Mouse (Mus musculus) intestine, postnatal 0 days (tissue): Measurements from ENCODE around the gene Dscaml1. TPM values are rescaled to one million over a fixed set of nuclear protein-coding genes. Genes with fewer than 3 reads are reported as not detected.

ENCODE experiments used
- ATAC-seq: fragments of 200-750 bp; cut with Nextera tagmentation; 2 replicates; pipeline ENCODE4 v1.8.0; 2017; ENCODE audit warnings: mild to moderate bottlenecking, moderate TSS enrichment, moderate library complexity
- H3K27ac ChIP-seq: fragments of 300-500 bp; sonication (generic); 2 replicates; pipeline ENCODE4 v1.5.1; 2014; ENCODE audit warnings: mild to moderate bottlenecking, low read depth, low read length, moderate library complexity
- H3K27me3 ChIP-seq: fragments of 300-500 bp; sonication (generic); replicated peaks from 2 replicates; pipeline ENCODE4 v1.6.1; 2014; ENCODE audit warnings: low read length, mixed read lengths; ENCODE audit not compliant: control insufficient read depth, insufficient read depth
- H3K36me3 ChIP-seq: fragments of 300-500 bp; sonication (generic); 2 replicates; pipeline ENCODE4 v1.6.1; 2014; ENCODE audit warnings: mild to moderate bottlenecking, moderate library complexity; ENCODE audit not compliant: control insufficient read depth, insufficient read depth
- H3K4me1 ChIP-seq: fragments of 300-500 bp; sonication (generic); replicated peaks from 2 replicates; pipeline ENCODE4 v1.6.1; 2014; ENCODE audit warnings: antibody characterized with exemption, low read length, mixed read lengths; ENCODE audit not compliant: control insufficient read depth, insufficient read depth
- H3K4me2 ChIP-seq: fragments of 300-500 bp; sonication (generic); replicated peaks from 2 replicates; pipeline ENCODE4 v1.6.1; 2014; ENCODE audit warnings: low read depth, mild to moderate bottlenecking, moderate library complexity
- H3K4me3 ChIP-seq: fragments of 300-500 bp; sonication (generic); 2 replicates; pipeline ENCODE4 v1.5.1; 2014; ENCODE audit warnings: low read depth, low read length
- H3K9ac ChIP-seq: fragments of 300-500 bp; sonication (generic); 2 replicates; pipeline ENCODE4 v1.6.1; 2014; ENCODE audit warnings: mild to moderate bottlenecking, low read depth, low read length
- H3K9me3 ChIP-seq: fragments of 300-500 bp; sonication (generic); 2 replicates; pipeline ENCODE4 v1.6.1; 2016; ENCODE audit warnings: mixed run types; ENCODE audit not compliant: control insufficient read depth
- CTCF ChIP-seq: sonication (generic); IDR thresholded peaks from 2 replicates; pipeline ENCODE4 v1.5.1; 2016; ENCODE audit warnings: low read depth, mild to moderate bottlenecking, control low read depth, antibody characterized with exemption, moderate library complexity
- WGBS: fragments of 180-500 bp; shearing (Covaris S2); extraction: QIAGEN DNeasy Blood & Tissue Kit; methylation state at CpG from one replicate; pipeline ENCODE4 v1.1.7; 2014; 5-methylcytosine and 5-hydroxymethylcytosine counted together
- polyA plus RNA-seq: library from polyadenylated mRNA; unstranded; fragments of >200 nt; fragmentation: Nextera tagmentation; extraction: Ambion mirVana; gene quantifications from 2 replicates; pipeline ENCODE4 v1.2.1, GENCODE M21; 2015

Gene Dscaml1
- polyA plus RNA-seq, 1 experiment from 2014 or later, result 0.09 TPM

DNA sequence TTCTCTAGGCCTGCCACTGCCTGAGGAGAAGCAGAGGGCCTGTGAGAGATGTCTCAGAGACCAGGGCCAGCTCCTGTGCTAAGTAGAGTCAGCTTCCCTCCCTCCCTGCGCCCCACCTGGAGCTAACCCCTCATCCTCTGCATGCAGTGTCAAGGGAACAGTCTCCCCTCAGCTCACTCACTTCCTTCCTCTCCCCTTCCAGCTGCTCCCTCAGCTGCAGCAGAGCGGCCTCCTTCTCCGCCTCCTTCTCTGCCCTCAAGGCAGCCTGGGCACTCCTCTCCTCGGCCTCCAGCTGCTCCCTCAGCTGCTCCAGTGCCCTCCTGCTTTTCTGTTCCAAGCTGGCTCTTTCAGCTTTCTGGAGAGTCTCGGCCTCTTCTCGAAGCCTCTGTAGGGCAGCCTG is 352.8 kb downstream of the Dscaml1 start:
- Histone ChIP-seq H3K36me3 (peaks cover 39% of the 10 kb centered on the region; the same call in 1 of the 2 replicates), H3K9me3 (no peaks in the 10 kb centered on the region), H3K4me2 (no peak overlapping the region), H3K27me3 (no peaks in the 10 kb centered on the region), H3K9ac (no peak overlapping the region), H3K4me3 (no peak overlapping the region), H3K4me1 (no peaks in the 10 kb centered on the region), H3K27ac (no peak overlapping the region)
- no peak for TF ChIP-seq CTCF
- ATAC-seq, result no peak
- WGBS, result 87% methylated on average over 6 of the region's 6 CpGs

DNA sequence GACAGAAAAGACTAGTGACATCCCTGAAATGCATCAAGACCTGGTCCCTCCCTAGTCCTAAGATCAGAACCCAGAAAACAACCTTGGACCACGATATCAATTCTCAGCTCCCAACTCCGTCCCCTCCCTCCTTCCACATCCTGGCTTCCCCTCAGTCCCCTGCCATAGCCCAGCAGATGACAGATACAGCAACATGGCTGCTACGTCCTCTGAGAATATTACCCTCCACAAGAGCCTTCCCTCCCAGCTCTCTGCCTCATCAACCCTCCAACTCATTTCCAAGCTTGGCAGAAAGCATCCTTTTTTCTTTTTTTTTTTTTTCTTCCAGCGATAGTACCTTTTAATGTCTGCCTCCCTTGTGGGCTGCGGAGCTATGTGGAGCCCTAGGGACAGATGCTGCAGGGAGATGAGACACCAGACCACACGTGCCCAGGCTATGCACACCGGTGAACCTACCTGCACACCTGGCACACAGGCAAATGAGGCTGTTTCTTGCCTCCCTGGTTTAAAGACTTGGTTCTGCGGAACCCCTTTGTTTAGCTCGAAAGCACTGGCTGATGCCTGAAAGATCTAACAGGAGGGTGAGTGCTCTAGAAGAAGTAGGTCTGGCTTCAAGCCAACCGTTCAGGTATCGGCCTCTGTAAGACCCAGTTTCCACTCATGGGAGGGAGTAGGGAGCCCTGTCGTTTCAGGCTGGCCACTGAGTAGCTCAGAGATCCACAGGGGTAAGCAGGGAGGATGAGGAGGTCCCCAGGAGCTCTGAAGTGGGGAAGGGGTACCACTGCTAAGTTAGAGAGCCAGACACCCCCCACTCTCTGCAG is 357.0 kb downstream of the Dscaml1 start:
- Histone ChIP-seq H3K27ac (no peak overlapping the region), H3K9me3 (no peaks in the 10 kb centered on the region), H3K4me2 (no peak overlapping the region), H3K4me1 (no peaks in the 10 kb centered on the region), H3K9ac (no peak overlapping the region), H3K27me3 (no peaks in the 10 kb centered on the region), H3K36me3 (peaks cover 24% of the 10 kb centered on the region; the same call in 1 of the 2 replicates), H3K4me3 (no peak overlapping the region)
- no peak for ATAC-seq
- no peak for TF ChIP-seq CTCF
- 88% methylated on average over 12 of the region's 12 CpGs for WGBS

DNA sequence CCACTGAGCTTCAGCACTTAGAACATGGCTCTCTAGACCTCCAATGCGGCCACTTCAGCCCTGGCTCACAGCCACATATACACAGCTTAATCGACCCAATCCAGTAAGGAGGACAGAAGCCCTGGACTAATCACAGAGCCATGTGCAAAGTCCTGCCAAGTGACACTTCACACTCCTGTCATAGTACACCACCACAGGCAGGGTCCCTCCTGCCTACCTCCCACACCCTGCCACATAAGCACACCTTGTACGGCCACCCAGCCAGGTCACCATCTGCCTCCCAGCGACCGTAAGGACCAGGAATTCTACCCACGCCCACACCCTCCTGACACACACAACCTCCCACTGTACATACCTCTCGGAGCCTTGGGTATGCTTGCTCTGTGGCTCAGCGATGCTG is 360.6 kb downstream of the Dscaml1 start:
- ATAC-seq, result no peak
- 83% methylated on average over 8 of the region's 8 CpGs for WGBS
- Histone ChIP-seq H3K4me2 (no peak overlapping the region), H3K27me3 (no peaks in the 10 kb centered on the region), H3K27ac (no peak overlapping the region), H3K9me3 (no peaks in the 10 kb centered on the region), H3K9ac (no peak overlapping the region), H3K4me1 (no peaks in the 10 kb centered on the region), H3K36me3 (peaks cover 18% of the 10 kb centered on the region; the same call in 1 of the 2 replicates), H3K4me3 (no peak overlapping the region)
- no peak for TF ChIP-seq CTCF

DNA sequence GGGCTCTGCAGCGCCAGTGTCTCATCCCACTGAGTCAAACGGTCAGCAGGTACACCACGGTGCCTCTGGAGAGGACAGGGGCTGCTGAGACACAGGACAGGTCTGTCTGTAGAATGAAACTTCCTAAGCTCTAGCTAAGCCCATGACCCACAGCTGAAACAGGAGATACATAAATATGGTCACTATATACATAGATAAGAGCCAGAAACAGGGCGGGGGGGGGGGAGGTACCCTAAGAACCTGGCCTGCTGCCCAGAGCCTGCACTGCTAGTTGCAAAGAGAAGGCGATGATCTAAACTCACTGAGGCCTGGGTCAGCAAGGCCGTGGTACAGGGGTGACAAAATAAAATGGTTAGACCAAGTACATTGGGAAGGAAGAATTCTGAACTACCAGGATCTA is 361.1 kb downstream of the Dscaml1 start:
- Histone ChIP-seq H3K9me3 (no peaks in the 10 kb centered on the region), H3K9ac (no peak overlapping the region), H3K27ac (no peak overlapping the region), H3K4me2 (no peak overlapping the region), H3K27me3 (no peaks in the 10 kb centered on the region), H3K4me3 (no peak overlapping the region), H3K36me3 (peaks cover 20% of the 10 kb centered on the region; the same call in 1 of the 2 replicates), H3K4me1 (no peaks in the 10 kb centered on the region)
- TF ChIP-seq CTCF, result no peak
- 57% methylated on average over 6 of the region's 6 CpGs for WGBS
- no peak for ATAC-seq

DNA sequence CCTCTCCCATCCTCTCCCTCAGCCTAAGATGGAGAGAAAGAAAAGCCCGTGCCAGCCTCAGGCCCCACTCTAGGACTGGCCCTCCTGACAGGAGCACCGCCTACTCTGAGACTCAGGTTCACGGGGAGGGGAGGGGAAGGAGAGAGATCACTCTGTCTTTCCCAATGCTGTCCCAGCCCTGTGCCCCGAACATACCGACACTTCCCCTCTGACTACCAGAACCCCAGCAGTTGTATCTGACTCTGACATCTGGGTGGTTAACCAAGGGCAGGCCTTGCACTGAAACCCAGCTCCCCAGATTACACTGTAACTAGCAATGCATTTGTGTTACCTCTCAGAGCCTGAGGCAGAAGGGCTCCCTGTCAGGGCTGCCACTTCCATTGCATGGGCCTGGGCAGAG is 362.0 kb downstream of the Dscaml1 start:
- no peak overlapping the region for H3K4me3 ChIP-seq
- H3K27ac ChIP-seq, result no peak overlapping the region
- WGBS, result 68% methylated on average over 5 of the region's 5 CpGs
- H3K9ac ChIP-seq, result no peak overlapping the region
- H3K9me3 ChIP-seq, result no peaks in the 10 kb centered on the region
- H3K4me2 ChIP-seq, result no peak overlapping the region
- ATAC-seq, result no peak
- no peak for TF ChIP-seq CTCF
- H3K27me3 ChIP-seq, result no peaks in the 10 kb centered on the region
- H3K36me3 ChIP-seq, result peaks cover 25% of the 10 kb centered on the region
- H3K4me1 ChIP-seq, result no peaks in the 10 kb centered on the region

DNA sequence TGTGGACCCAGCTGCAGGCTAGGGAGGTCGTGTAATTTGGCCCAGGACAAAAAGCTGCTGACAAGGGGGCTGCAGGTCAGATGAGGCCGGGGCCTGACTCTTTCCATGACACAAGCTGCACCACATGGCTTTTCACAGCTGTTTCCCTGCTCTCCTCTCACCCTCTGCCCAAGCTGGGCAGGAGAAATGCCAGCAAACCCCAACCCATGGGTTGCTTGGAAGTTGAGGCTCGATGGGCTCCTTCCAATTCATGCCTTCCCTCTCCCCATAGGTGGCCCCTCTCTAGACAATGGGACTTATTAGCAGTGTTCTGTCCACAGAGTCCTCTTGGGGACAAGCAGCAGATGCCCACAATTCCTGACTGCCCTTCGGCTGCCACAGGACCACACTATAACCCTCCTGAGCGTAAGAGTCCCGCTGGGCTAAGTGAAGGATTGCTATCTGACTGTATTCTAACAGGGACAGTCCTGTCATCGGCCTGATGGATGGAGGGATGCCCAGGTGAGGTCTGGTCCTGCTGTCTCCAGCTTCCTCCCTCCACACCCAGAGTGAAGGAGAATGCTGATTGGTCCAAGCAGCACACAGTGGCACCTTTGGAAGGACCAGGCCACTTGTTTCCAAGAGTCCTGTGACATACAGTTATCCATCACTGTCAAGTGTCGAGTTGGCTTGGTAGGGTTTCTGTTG is 365.2 kb downstream of the Dscaml1 start:
- TF ChIP-seq CTCF, result no peak
- ATAC-seq, result no peak
- no peaks in the 10 kb centered on the region for H3K4me1 ChIP-seq
- 86% methylated on average over 8 of the region's 8 CpGs for WGBS
- H3K9ac ChIP-seq, result no peak overlapping the region
- H3K27ac ChIP-seq, result no peak overlapping the region
- no peak overlapping the region for H3K4me2 ChIP-seq
- H3K36me3 ChIP-seq, result peaks cover 29% of the 10 kb centered on the region
- no peaks in the 10 kb centered on the region for H3K9me3 ChIP-seq
- H3K4me3 ChIP-seq, result no peak overlapping the region
- H3K27me3 ChIP-seq, result no peaks in the 10 kb centered on the region
